Mouse (Mus musculus): Measurements from ENCODE around the gene Mgat1.

DNA sequence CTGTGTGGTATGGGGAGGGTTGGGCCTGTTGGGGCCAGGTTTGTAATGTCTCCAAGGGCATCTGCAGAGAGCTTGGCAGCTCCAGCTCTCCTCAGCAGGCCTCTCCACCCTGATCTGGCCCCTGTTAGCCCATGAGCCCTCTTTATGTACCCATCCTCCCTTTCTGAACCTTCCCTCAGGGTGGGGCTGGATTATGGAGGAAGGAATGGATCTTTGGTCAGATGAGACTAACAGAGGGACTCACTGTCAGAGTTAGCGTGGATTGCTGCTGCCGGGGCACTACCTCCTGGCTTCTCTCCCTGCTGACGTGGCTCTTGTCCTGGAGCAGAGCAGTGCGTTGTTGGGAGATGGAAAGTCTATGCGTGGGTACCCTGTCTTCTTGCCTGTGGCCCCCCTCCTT is 18.3 kb downstream of the Mgat1 start:
- TF ChIP-seq CTCF (IDR thresholded peaks at IDR 0.05; ENCODE audit: low read depth, low read length) (no peak), POLR2A (IDR thresholded peaks at IDR 0.05; ENCODE audit: borderline replicate concordance, low read depth, low read length) (no peak)

All from bone marrow macrophage, adult 2 months (primary cell).